Mouse (Mus musculus): Measurements from ENCODE around the gene Dab1. TPM values are rescaled to one million over a fixed set of nuclear protein-coding genes. Genes with fewer than 3 reads are reported as not detected.

Gene Dab1
- polyA plus RNA-seq, 1 experiment from 2014 or later, result 3.0 TPM

- Histone ChIP-seq H3K4me1 (replicated peaks; ENCODE audit: control insufficient read depth, insufficient read depth, low read length) (no peaks in the 10 kb centered on the region), H3K9me3 (ENCODE audit: control insufficient read depth, low read length) (no peaks in the 10 kb centered on the region), H3K27me3 (ENCODE audit: control insufficient read depth, insufficient read depth, low read depth, low read length) (no peaks in the 10 kb centered on the region), H3K27ac (ENCODE audit: low read length) (no peak overlapping the region), H3K9ac (ENCODE audit: low read length) (no peak overlapping the region), H3K4me2 (ENCODE audit: low read depth, low read length) (no peak overlapping the region), H3K36me3 (ENCODE audit: control insufficient read depth, insufficient read depth, low read length) (no peaks in the 10 kb centered on the region), H3K4me3 (ENCODE audit: low read length) (no peak overlapping the region)
- ATAC-seq (ENCODE audit: low read depth), result no peak
- WGBS, result 51% methylated on average over 5 of the region's 5 CpGs
These were observed 219.2 kb downstream of the Dab1 start for GRCm38 (mm10) chr4:103838377-103838776.

GRCm38 (mm10) chr4:103839541-103839940, 220.4 kb downstream of the Dab1 start:
- Histone ChIP-seq H3K4me1 (replicated peaks; ENCODE audit: control insufficient read depth, insufficient read depth, low read length) (no peaks in the 10 kb centered on the region), H3K4me2 (ENCODE audit: low read depth, low read length) (no peak overlapping the region), H3K4me3 (ENCODE audit: low read length) (no peak overlapping the region), H3K27ac (ENCODE audit: low read length) (no peak overlapping the region), H3K27me3 (ENCODE audit: control insufficient read depth, insufficient read depth, low read depth, low read length) (no peaks in the 10 kb centered on the region), H3K9ac (ENCODE audit: low read length) (no peak overlapping the region), H3K36me3 (ENCODE audit: control insufficient read depth, insufficient read depth, low read length) (no peaks in the 10 kb centered on the region), H3K9me3 (ENCODE audit: control insufficient read depth, low read length) (no peaks in the 10 kb centered on the region)
- 72% methylated on average over 2 of the region's 2 CpGs for WGBS
- ATAC-seq (ENCODE audit: low read depth), result no peak

- no peaks in the 10 kb centered on the region for H3K9me3 ChIP-seq (ENCODE audit: control insufficient read depth, low read length)
- 46% methylated on average over 7 of the region's 7 CpGs for WGBS
These were observed 222.0 kb downstream of the Dab1 start for GRCm38 (mm10) chr4:103841126-103841525.

GRCm38 (mm10) chr4:103844635-103845034, 225.5 kb downstream of the Dab1 start:
- peak; percentile 68 for ATAC-seq (ENCODE audit: low read depth)
- H3K9me3 ChIP-seq (ENCODE audit: control insufficient read depth, low read length), result no peaks in the 10 kb centered on the region
- H3K9ac ChIP-seq (ENCODE audit: low read length), result no peak overlapping the region
- no peak overlapping the region for H3K4me3 ChIP-seq (ENCODE audit: low read length)
- H3K4me2 ChIP-seq (ENCODE audit: low read depth, low read length), result no peak overlapping the region
- WGBS, result 33% methylated on average over 7 of the region's 7 CpGs
- H3K36me3 ChIP-seq (ENCODE audit: control insufficient read depth, insufficient read depth, low read length), result no peaks in the 10 kb centered on the region
- no peak overlapping the region for H3K27ac ChIP-seq (ENCODE audit: low read length)
- H3K27me3 ChIP-seq (ENCODE audit: control insufficient read depth, insufficient read depth, low read depth, low read length), result no peaks in the 10 kb centered on the region
- H3K4me1 ChIP-seq (replicated peaks; ENCODE audit: control insufficient read depth, insufficient read depth, low read length), result 0 out of 2 replicates have a peak, but pooled peaks cover 2% of the 10 kb centered on the region

More at GRCm38 (mm10) chr4:103841126-103841525, 222.0 kb downstream of the Dab1 start:
- ATAC-seq (ENCODE audit: low read depth), result no peak
- Histone ChIP-seq H3K9ac (ENCODE audit: low read length) (no peak overlapping the region), H3K4me1 (replicated peaks; ENCODE audit: control insufficient read depth, insufficient read depth, low read length) (0 out of 2 replicates have a peak, but pooled peaks cover 2% of the 10 kb centered on the region), H3K4me2 (ENCODE audit: low read depth, low read length) (no peak overlapping the region), H3K27me3 (ENCODE audit: control insufficient read depth, insufficient read depth, low read depth, low read length) (no peaks in the 10 kb centered on the region), H3K4me3 (ENCODE audit: low read length) (no peak overlapping the region), H3K36me3 (ENCODE audit: control insufficient read depth, insufficient read depth, low read length) (no peaks in the 10 kb centered on the region), H3K27ac (ENCODE audit: low read length) (no peak overlapping the region)

- no peaks in the 10 kb centered on the region for H3K4me1 ChIP-seq (replicated peaks; ENCODE audit: control insufficient read depth, insufficient read depth, low read length)
- no peak overlapping the region for H3K4me3 ChIP-seq (ENCODE audit: low read length)
- no peaks in the 10 kb centered on the region for H3K27me3 ChIP-seq (ENCODE audit: control insufficient read depth, insufficient read depth, low read depth, low read length)
- 8% methylated on average over 1 of the region's 1 CpGs for WGBS
- H3K36me3 ChIP-seq (ENCODE audit: control insufficient read depth, insufficient read depth, low read length), result no peaks in the 10 kb centered on the region
- H3K27ac ChIP-seq (ENCODE audit: low read length), result no peak overlapping the region
- no peaks in the 10 kb centered on the region for H3K9me3 ChIP-seq (ENCODE audit: control insufficient read depth, low read length)
- ATAC-seq (ENCODE audit: low read depth), result no peak
- no peak overlapping the region for H3K9ac ChIP-seq (ENCODE audit: low read length)
- no peak overlapping the region for H3K4me2 ChIP-seq (ENCODE audit: low read depth, low read length)
These were observed 238.0 kb downstream of the Dab1 start for GRCm38 (mm10) chr4:103857173-103857572.

GRCm38 (mm10) chr4:103875564-103875963, 256.4 kb downstream of the Dab1 start:
- no peaks in the 10 kb centered on the region for H3K27me3 ChIP-seq (ENCODE audit: control insufficient read depth, insufficient read depth, low read depth, low read length)
- 17% methylated on average over 3 of the region's 3 CpGs for WGBS
- no peak overlapping the region for H3K9ac ChIP-seq (ENCODE audit: low read length)
- no peak overlapping the region for H3K4me2 ChIP-seq (ENCODE audit: low read depth, low read length)
- H3K9me3 ChIP-seq (ENCODE audit: control insufficient read depth, low read length), result no peaks in the 10 kb centered on the region
- ATAC-seq (ENCODE audit: low read depth), result no peak
- H3K36me3 ChIP-seq (ENCODE audit: control insufficient read depth, insufficient read depth, low read length), result no peaks in the 10 kb centered on the region
- H3K4me1 ChIP-seq (replicated peaks; ENCODE audit: control insufficient read depth, insufficient read depth, low read length), result no peaks in the 10 kb centered on the region
- H3K4me3 ChIP-seq (ENCODE audit: low read length), result no peak overlapping the region
- H3K27ac ChIP-seq (ENCODE audit: low read length), result no peak overlapping the region

GRCm38 (mm10) chr4:103878841-103879240, 259.7 kb downstream of the Dab1 start:
- H3K9me3 ChIP-seq (ENCODE audit: control insufficient read depth, low read length), result no peaks in the 10 kb centered on the region
- ATAC-seq (ENCODE audit: low read depth), result no peak
- no peaks in the 10 kb centered on the region for H3K4me1 ChIP-seq (replicated peaks; ENCODE audit: control insufficient read depth, insufficient read depth, low read length)
- H3K4me3 ChIP-seq (ENCODE audit: low read length), result no peak overlapping the region
- WGBS, result 88% methylated on average over 4 of the region's 4 CpGs
- H3K27ac ChIP-seq (ENCODE audit: low read length), result no peak overlapping the region
- no peaks in the 10 kb centered on the region for H3K36me3 ChIP-seq (ENCODE audit: control insufficient read depth, insufficient read depth, low read length)
- no peak overlapping the region for H3K9ac ChIP-seq (ENCODE audit: low read length)
- H3K4me2 ChIP-seq (ENCODE audit: low read depth, low read length), result no peak overlapping the region
- no peaks in the 10 kb centered on the region for H3K27me3 ChIP-seq (ENCODE audit: control insufficient read depth, insufficient read depth, low read depth, low read length)

GRCm38 (mm10) chr4:103881641-103882040, 262.5 kb downstream of the Dab1 start:
- Histone ChIP-seq H3K27ac (ENCODE audit: low read length) (no peak overlapping the region), H3K4me1 (replicated peaks; ENCODE audit: control insufficient read depth, insufficient read depth, low read length) (no peaks in the 10 kb centered on the region), H3K9ac (ENCODE audit: low read length) (no peak overlapping the region), H3K36me3 (ENCODE audit: control insufficient read depth, insufficient read depth, low read length) (no peaks in the 10 kb centered on the region), H3K27me3 (ENCODE audit: control insufficient read depth, insufficient read depth, low read depth, low read length) (no peaks in the 10 kb centered on the region), H3K4me3 (ENCODE audit: low read length) (no peak overlapping the region), H3K9me3 (ENCODE audit: control insufficient read depth, low read length) (no peaks in the 10 kb centered on the region), H3K4me2 (ENCODE audit: low read depth, low read length) (no peak overlapping the region)
- WGBS, result 55% methylated on average over 3 of the region's 3 CpGs
- ATAC-seq (ENCODE audit: low read depth), result no peak

- no peak overlapping the region for H3K4me3 ChIP-seq (ENCODE audit: low read length)
- no peak overlapping the region for H3K4me2 ChIP-seq (ENCODE audit: low read depth, low read length)
- WGBS, result 73% methylated on average over 2 of the region's 2 CpGs
- no peak overlapping the region for H3K27ac ChIP-seq (ENCODE audit: low read length)
- H3K9ac ChIP-seq (ENCODE audit: low read length), result no peak overlapping the region
- H3K27me3 ChIP-seq (ENCODE audit: control insufficient read depth, insufficient read depth, low read depth, low read length), result no peaks in the 10 kb centered on the region
- ATAC-seq (ENCODE audit: low read depth), result no peak
- no peaks in the 10 kb centered on the region for H3K36me3 ChIP-seq (ENCODE audit: control insufficient read depth, insufficient read depth, low read length)
- no peaks in the 10 kb centered on the region for H3K9me3 ChIP-seq (ENCODE audit: control insufficient read depth, low read length)
- no peaks in the 10 kb centered on the region for H3K4me1 ChIP-seq (replicated peaks; ENCODE audit: control insufficient read depth, insufficient read depth, low read length)
These were observed 268.9 kb downstream of the Dab1 start for GRCm38 (mm10) chr4:103888086-103888485.

- H3K9me3 ChIP-seq (ENCODE audit: control insufficient read depth, low read length), result no peaks in the 10 kb centered on the region
- no peak for ATAC-seq (ENCODE audit: low read depth)
- no peak overlapping the region for H3K4me2 ChIP-seq (ENCODE audit: low read depth, low read length)
- no peak overlapping the region for H3K4me3 ChIP-seq (ENCODE audit: low read length)
- no peaks in the 10 kb centered on the region for H3K4me1 ChIP-seq (replicated peaks; ENCODE audit: control insufficient read depth, insufficient read depth, low read length)
- H3K9ac ChIP-seq (ENCODE audit: low read length), result no peak overlapping the region
- no peaks in the 10 kb centered on the region for H3K36me3 ChIP-seq (ENCODE audit: control insufficient read depth, insufficient read depth, low read length)
- H3K27me3 ChIP-seq (ENCODE audit: control insufficient read depth, insufficient read depth, low read depth, low read length), result no peaks in the 10 kb centered on the region
- 95% methylated on average over 3 of the region's 3 CpGs for WGBS
- H3K27ac ChIP-seq (ENCODE audit: low read length), result no peak overlapping the region
These were observed 270.0 kb downstream of the Dab1 start for GRCm38 (mm10) chr4:103889110-103889509.
